Mouse (Mus musculus): ENCODE data around the gene Tenm2. TPM values are rescaled to one million over a fixed set of nuclear protein-coding genes. Genes with fewer than 3 reads are reported as not detected.

Gene Tenm2
- polyA plus RNA-seq, 1 experiment from 2014 or later, result 1.4 TPM

DNA sequence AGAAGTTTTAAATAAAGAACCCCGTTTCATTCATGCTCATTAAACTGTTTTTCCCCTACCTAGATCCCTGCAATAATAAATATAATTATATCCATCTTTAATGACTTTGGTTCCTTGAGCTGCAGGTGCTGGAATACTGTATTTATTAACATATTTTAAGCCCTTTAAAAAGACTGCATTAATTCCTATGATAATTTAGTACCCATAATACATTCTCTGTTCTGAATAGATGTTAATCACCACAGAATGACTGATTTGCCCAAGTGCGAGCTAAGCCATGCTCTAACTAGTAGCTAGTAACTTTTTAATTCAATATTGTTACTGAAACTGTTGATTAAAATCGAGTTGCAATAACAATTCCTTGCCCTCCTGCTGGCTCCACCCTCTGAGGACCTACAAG is 810.8 kb downstream of the Tenm2 start:
- WGBS, result 71% methylated on average over 3 of the region's 3 CpGs
- no peaks in the 10 kb centered on the region for H3K9me3 ChIP-seq (replicated peaks)
- H3K4me2 ChIP-seq, result no peak overlapping the region
- H3K36me3 ChIP-seq, result no peaks in the 10 kb centered on the region
- H3K27ac ChIP-seq (ENCODE audit: poor library complexity, severe bottlenecking), result no peak overlapping the region
- no peak overlapping the region for H3K4me3 ChIP-seq
- H3K27me3 ChIP-seq (replicated peaks), result no peaks in the 10 kb centered on the region
- no peak for ATAC-seq (ENCODE audit: insufficient number of reproducible peaks, low FRiP score)
- H3K9ac ChIP-seq, result no peak overlapping the region
- H3K4me1 ChIP-seq (replicated peaks), result no peaks in the 10 kb centered on the region

DNA sequence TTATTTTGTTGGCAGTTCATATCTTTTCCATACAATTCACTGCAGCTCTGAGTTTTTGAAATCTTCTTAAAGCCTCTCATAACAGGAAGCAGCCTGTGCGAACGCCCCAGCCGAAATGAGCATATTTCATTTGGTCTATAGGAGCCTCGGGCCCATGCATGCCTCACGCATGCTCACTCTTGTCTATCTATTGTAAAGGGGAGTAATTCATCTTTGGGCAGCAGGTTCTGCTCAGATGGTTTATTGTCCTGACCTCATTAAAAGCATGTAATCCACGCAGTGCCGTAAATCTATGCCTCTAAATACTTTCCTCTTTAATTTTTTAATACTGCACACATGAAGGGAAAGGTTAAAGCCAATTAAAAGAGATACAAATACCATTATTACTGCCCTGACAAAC is 815.7 kb downstream of the Tenm2 start:
- 89% methylated on average over 7 of the region's 7 CpGs for WGBS
- Histone ChIP-seq H3K36me3 (no peaks in the 10 kb centered on the region), H3K4me3 (no peak overlapping the region), H3K4me1 (replicated peaks) (no peaks in the 10 kb centered on the region), H3K4me2 (no peak overlapping the region), H3K9me3 (replicated peaks) (no peaks in the 10 kb centered on the region), H3K27me3 (replicated peaks) (no peaks in the 10 kb centered on the region), H3K9ac (no peak overlapping the region), H3K27ac (ENCODE audit: poor library complexity, severe bottlenecking) (no peak overlapping the region)
- no peak for ATAC-seq (ENCODE audit: insufficient number of reproducible peaks, low FRiP score)

DNA sequence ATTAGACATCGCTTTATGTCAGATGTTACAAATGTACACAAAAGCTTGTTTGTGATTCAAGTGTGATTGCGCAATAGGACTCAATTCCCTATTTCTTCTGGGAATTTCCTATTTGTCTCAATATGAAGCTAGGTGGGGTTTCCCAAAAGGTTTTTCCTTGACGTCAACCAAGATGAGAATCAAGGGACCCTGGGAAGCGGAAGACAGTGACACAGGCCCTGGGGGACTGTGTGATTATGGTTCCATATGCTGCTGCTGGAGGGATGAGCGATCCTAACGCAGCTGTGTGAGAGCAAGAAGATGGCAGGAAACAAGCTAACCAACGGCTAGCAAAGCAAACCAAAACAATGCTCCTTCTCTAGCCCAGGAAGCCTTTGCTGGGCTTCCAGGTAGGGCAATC is 820.5 kb downstream of the Tenm2 start:
- no peaks in the 10 kb centered on the region for H3K27me3 ChIP-seq (replicated peaks)
- 76% methylated on average over 7 of the region's 7 CpGs for WGBS
- no peak overlapping the region for H3K9ac ChIP-seq
- H3K36me3 ChIP-seq, result no peaks in the 10 kb centered on the region
- no peaks in the 10 kb centered on the region for H3K4me1 ChIP-seq (replicated peaks)
- no peaks in the 10 kb centered on the region for H3K9me3 ChIP-seq (replicated peaks)
- no peak for ATAC-seq (ENCODE audit: insufficient number of reproducible peaks, low FRiP score)
- H3K4me2 ChIP-seq, result no peak overlapping the region
- H3K27ac ChIP-seq (ENCODE audit: poor library complexity, severe bottlenecking), result no peak overlapping the region
- no peak overlapping the region for H3K4me3 ChIP-seq

DNA sequence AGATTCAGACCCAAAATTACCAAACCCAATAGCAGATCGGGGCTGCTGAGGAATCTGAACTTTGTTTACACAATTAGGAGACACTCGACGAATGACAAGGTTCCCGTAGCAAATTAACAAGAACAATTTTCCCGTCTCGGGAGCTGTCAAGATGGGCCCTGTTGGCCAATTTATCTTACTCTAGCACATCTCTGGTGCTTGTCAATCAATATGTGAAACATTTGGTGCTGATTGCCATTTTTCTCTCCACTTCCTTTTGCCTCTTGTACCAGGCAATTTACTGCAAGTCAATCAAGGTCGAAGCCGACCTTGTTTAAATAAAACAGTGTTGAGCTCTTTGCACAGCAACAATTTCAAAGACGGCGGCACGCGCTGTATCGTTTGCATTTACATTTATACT is 824.9 kb downstream of the Tenm2 start:
- no peak for ATAC-seq (ENCODE audit: insufficient number of reproducible peaks, low FRiP score)
- Histone ChIP-seq H3K4me2 (no peak overlapping the region), H3K4me3 (no peak overlapping the region), H3K27me3 (replicated peaks) (no peaks in the 10 kb centered on the region), H3K36me3 (no peaks in the 10 kb centered on the region), H3K4me1 (replicated peaks) (0 out of 2 replicates have a peak, but pooled peaks cover 2% of the 10 kb centered on the region), H3K9me3 (replicated peaks) (no peaks in the 10 kb centered on the region), H3K9ac (no peak overlapping the region), H3K27ac (ENCODE audit: poor library complexity, severe bottlenecking) (no peak overlapping the region)
- WGBS, result 55% methylated on average over 13 of the region's 13 CpGs

DNA sequence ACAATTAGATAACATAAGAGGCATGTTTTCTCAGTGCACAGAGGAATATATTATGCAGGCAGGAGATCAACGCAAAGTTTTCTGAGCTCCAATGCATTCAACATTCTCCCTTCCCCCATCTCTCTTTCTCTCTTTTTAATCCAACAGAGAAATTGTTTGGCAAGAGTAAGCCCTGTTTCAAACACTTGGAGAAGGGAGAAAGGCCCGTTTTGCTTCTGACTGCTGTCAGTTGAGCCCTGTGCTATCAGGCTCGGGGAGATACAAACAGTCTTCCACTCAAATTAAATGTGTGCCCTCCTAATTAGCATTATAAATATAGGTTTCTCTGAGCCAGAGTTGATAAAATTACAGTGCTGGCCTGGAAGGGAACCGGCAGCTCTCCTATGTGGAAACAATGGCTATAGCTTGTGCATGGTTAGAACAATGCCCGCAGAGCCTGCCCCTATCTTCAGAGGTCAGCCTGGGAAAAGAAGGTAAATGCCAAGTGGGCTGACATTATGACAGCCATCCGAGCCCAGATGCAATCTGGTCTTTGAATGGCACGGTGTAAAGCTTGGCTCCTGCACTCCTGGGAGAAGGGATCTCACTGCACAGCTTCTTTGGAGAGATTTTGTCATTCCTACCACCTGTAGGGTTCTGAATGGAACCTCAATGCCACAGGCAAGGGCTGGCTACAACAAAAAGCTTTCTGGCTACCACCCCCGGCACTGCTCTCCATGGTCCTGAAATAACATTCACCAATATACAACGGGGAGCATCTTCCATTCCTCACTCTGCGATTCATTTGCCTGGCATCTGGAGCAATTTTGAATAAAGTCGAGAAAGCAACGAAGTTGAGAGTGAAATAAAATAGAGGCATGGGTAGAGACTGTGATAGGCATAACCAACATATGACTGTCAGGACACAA is 839.7 kb downstream of the Tenm2 start:
- no peak for ATAC-seq (ENCODE audit: insufficient number of reproducible peaks, low FRiP score)
- no peaks in the 10 kb centered on the region for H3K36me3 ChIP-seq
- no peaks in the 10 kb centered on the region for H3K27me3 ChIP-seq (replicated peaks)
- 0 out of 2 replicates have a peak, but pooled peaks cover 2% of the 10 kb centered on the region for H3K4me1 ChIP-seq (replicated peaks)
- no peak overlapping the region for H3K4me3 ChIP-seq
- H3K27ac ChIP-seq (ENCODE audit: poor library complexity, severe bottlenecking), result no peak overlapping the region
- H3K4me2 ChIP-seq, result no peak overlapping the region
- 41% methylated on average over 12 of the region's 12 CpGs for WGBS
- H3K9ac ChIP-seq, result no peak overlapping the region
- H3K9me3 ChIP-seq (replicated peaks), result no peaks in the 10 kb centered on the region

DNA sequence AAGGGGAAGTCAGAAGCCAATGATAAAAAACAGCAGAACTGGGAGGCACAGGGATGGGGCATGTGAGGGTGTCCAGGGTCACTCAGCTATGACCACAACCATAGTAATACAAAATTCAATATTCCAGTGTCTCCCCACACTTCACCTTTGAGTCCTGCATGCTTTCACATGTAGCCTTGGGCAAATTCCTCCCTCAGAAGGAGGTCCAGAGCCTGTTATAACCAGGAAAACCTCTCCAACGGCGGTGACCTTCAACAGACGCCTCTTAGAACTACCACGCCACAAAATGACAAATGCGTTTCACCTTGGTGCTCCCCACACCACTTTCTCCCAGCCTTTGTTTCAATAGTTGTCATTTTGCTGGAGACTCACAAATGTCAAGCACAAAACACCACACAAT is 851.1 kb downstream of the Tenm2 start:
- H3K9me3 ChIP-seq (replicated peaks), result no peaks in the 10 kb centered on the region
- H3K4me1 ChIP-seq (replicated peaks), result peaks cover 8% of the 10 kb centered on the region; the same call in 1 of the 2 replicates
- H3K4me3 ChIP-seq, result no peak overlapping the region
- WGBS, result 77% methylated on average over 5 of the region's 5 CpGs
- H3K27me3 ChIP-seq (replicated peaks), result no peaks in the 10 kb centered on the region
- ATAC-seq (ENCODE audit: insufficient number of reproducible peaks, low FRiP score), result no peak
- H3K9ac ChIP-seq, result no peak overlapping the region
- no peak overlapping the region for H3K27ac ChIP-seq (ENCODE audit: poor library complexity, severe bottlenecking)
- H3K4me2 ChIP-seq, result no peak overlapping the region
- H3K36me3 ChIP-seq, result no peaks in the 10 kb centered on the region

DNA sequence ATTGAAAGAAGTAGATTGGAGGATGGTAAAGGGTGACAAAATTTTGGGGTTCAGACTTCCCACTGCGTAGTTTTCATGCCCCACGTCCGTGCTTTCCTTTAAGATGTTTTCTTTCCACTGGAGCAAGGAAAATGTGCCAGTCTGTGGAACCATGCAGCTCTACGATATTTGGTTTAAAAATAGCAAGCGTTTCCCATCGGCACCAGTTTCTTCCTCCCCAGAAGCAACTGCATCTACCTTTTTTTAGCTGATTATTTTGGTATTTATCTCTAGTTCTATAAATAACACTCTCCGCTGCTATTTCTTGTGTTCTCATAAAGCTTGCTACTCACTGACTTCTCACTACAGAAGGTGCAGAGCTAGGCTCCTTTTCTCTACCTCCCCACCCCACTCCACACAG is 864.0 kb downstream of the Tenm2 start:
- no peak overlapping the region for H3K27ac ChIP-seq (ENCODE audit: poor library complexity, severe bottlenecking)
- 49% methylated on average over 7 of the region's 7 CpGs for WGBS
- H3K9ac ChIP-seq, result no peak overlapping the region

DNA sequence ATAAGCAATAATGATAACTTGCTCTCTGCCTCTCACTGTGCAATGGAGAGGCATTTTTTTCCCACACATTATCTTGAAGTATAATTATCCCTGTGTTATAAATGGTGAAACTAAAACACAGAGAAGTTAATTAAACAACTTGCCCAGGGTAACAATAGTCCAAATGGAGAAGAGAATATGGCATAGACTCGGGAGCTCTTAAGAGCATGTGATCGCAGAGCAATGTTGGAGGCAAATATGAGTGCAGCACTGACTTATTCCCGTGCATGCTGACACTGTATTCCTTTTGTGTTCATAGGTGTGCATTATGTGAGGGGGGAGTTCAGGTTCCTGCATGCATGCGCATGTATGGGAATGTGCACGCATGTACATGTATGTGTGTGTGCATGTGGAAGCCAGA is 870.7 kb downstream of the Tenm2 start:
- 84% methylated on average over 5 of the region's 5 CpGs for WGBS
- Histone ChIP-seq H3K9me3 (replicated peaks) (no peaks in the 10 kb centered on the region), H3K4me3 (no peak overlapping the region), H3K27ac (ENCODE audit: poor library complexity, severe bottlenecking) (no peak overlapping the region), H3K9ac (no peak overlapping the region), H3K27me3 (replicated peaks) (no peaks in the 10 kb centered on the region), H3K4me1 (replicated peaks) (no peaks in the 10 kb centered on the region), H3K4me2 (no peak overlapping the region), H3K36me3 (no peaks in the 10 kb centered on the region)
- ATAC-seq (ENCODE audit: insufficient number of reproducible peaks, low FRiP score), result no peak

More for the DNA sequence above, 864.0 kb downstream of the Tenm2 start:
- Histone ChIP-seq H3K9me3 (replicated peaks) (no peaks in the 10 kb centered on the region), H3K4me3 (no peak overlapping the region), H3K27me3 (replicated peaks) (no peaks in the 10 kb centered on the region), H3K36me3 (no peaks in the 10 kb centered on the region), H3K4me1 (replicated peaks) (peaks cover 11% of the 10 kb centered on the region; the same call in 1 of the 2 replicates), H3K4me2 (peak overlapping the region; percentile 4; the same call in 1 of the 2 replicates)
- ATAC-seq (ENCODE audit: insufficient number of reproducible peaks, low FRiP score), result no peak

DNA sequence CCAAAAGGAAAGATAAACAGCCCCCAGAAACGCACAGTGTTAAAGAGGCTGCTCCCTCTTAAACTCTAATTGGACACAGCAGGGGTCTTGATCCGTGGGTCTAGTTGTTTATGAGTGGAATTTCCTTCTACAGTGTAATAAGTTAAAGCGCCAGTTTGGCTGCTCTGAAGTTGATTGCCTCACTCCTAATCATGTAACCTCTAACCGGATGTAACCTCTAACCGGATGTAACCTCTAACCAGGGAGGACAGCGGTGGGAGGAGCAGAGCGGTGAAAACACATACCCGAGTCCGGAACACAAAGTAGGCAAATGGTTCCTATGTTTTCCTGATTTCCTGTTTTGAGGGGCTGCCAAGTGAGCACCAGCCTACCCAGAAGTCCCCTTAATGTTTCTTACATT is 871.3 kb downstream of the Tenm2 start:
- ATAC-seq (ENCODE audit: insufficient number of reproducible peaks, low FRiP score), result no peak
- 49% methylated on average over 9 of the region's 9 CpGs for WGBS
- H3K36me3 ChIP-seq, result no peaks in the 10 kb centered on the region
- no peaks in the 10 kb centered on the region for H3K4me1 ChIP-seq (replicated peaks)
- H3K4me2 ChIP-seq, result no peak overlapping the region
- H3K4me3 ChIP-seq, result no peak overlapping the region
- H3K27ac ChIP-seq (ENCODE audit: poor library complexity, severe bottlenecking), result no peak overlapping the region
- H3K27me3 ChIP-seq (replicated peaks), result no peaks in the 10 kb centered on the region
- H3K9ac ChIP-seq, result no peak overlapping the region
- H3K9me3 ChIP-seq (replicated peaks), result no peaks in the 10 kb centered on the region

DNA sequence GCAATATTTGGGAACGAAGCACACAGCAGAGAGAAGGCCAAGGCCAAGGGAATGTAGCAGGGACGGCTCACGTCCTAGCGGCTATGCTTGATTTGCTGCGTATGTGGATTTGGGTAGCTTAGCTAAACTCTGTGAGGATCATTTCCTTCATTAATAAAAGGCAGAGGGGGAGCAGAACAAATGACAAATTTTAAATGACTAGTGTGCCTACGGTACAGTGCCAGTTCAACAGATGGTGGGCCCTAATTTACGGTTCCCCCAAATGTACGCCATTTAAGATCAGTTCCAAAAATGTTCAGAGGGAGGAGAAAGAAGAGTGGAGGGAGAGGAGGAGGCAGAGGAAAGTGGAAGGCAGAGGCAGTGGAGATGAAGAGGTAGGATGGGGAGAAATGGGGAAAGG is 873.2 kb downstream of the Tenm2 start:
- 89% methylated on average over 8 of the region's 8 CpGs for WGBS
- no peaks in the 10 kb centered on the region for H3K36me3 ChIP-seq
- H3K4me3 ChIP-seq, result no peak overlapping the region
- H3K4me2 ChIP-seq, result no peak overlapping the region
- H3K9ac ChIP-seq, result no peak overlapping the region
- H3K27me3 ChIP-seq (replicated peaks), result no peaks in the 10 kb centered on the region
- no peak overlapping the region for H3K27ac ChIP-seq (ENCODE audit: poor library complexity, severe bottlenecking)
- no peaks in the 10 kb centered on the region for H3K9me3 ChIP-seq (replicated peaks)
- no peak for ATAC-seq (ENCODE audit: insufficient number of reproducible peaks, low FRiP score)
- H3K4me1 ChIP-seq (replicated peaks), result no peaks in the 10 kb centered on the region

DNA sequence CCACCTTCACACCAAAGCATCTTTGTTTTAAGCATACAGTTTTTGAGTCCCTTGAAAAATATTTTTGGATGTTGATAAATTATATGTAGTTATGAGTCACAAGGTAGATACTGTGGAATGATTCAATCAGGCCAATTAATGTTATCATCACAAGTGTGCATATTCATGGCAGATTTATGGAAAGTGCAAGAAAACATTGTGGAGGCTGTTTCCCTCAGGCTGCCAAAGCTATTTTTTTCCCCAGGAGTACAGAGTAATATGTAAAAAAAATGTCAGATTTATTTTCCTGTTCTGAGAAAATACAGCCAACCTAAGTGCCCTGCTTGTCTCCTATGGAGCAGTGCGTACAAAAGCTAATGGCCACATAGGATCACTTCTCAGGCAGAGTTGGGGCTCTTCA is 882.5 kb downstream of the Tenm2 start:
- no peak for ATAC-seq (ENCODE audit: insufficient number of reproducible peaks, low FRiP score)
- H3K4me3 ChIP-seq, result no peak overlapping the region
- no peak overlapping the region for H3K4me2 ChIP-seq
- WGBS, result 80% methylated on average over 1 of the region's 1 CpGs
- H3K27ac ChIP-seq (ENCODE audit: poor library complexity, severe bottlenecking), result no peak overlapping the region
- H3K36me3 ChIP-seq, result no peaks in the 10 kb centered on the region
- H3K27me3 ChIP-seq (replicated peaks), result no peaks in the 10 kb centered on the region
- no peak overlapping the region for H3K9ac ChIP-seq
- H3K9me3 ChIP-seq (replicated peaks), result no peaks in the 10 kb centered on the region
- H3K4me1 ChIP-seq (replicated peaks), result peaks cover 3% of the 10 kb centered on the region; the same call in 1 of the 2 replicates

DNA sequence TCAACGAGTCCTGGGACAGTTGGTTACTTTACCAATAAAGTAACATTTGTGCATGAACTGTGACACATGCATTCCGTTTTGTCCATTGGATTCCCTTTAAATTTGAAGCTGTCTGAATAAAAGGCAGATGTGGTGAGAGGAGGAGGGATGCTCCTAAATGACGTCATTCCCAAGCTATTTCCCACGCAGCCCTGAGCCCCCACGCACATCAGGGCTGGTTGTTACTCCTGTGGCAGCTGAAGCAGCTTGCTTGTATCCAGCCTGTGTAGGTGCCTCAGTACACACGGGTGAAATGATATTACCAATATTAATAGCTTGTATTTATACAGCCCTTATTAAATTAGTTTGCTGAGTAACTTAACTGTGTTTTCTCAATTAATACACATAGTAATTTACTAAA is 884.0 kb downstream of the Tenm2 start:
- no peak overlapping the region for H3K4me2 ChIP-seq
- peaks cover 3% of the 10 kb centered on the region; the same call in 1 of the 2 replicates for H3K4me1 ChIP-seq (replicated peaks)
- H3K9me3 ChIP-seq (replicated peaks), result no peaks in the 10 kb centered on the region
- no peak overlapping the region for H3K4me3 ChIP-seq
- 47% methylated on average over 6 of the region's 6 CpGs for WGBS
- H3K27me3 ChIP-seq (replicated peaks), result no peaks in the 10 kb centered on the region
- no peak overlapping the region for H3K27ac ChIP-seq (ENCODE audit: poor library complexity, severe bottlenecking)
- H3K9ac ChIP-seq, result no peak overlapping the region
- no peaks in the 10 kb centered on the region for H3K36me3 ChIP-seq
- ATAC-seq (ENCODE audit: insufficient number of reproducible peaks, low FRiP score), result no peak

Measured in heart, embryonic 12.5 days (tissue).